Mouse (Mus musculus): ENCODE data around the gene Ebf1. TPM values are rescaled to one million over a fixed set of nuclear protein-coding genes. Genes with fewer than 3 reads are reported as not detected.

The Ebf1 gene
- polyA plus RNA-seq, 1 experiment from 2014 or later, result 21.3 TPM

GRCm38 (mm10) chr11:44709073-44709618 is 92.0 kb downstream of the Ebf1 start:
- Histone ChIP-seq H3K36me3 (ENCODE audit: control insufficient read depth, insufficient read depth, low read length) (no peaks in the 10 kb centered on the region), H3K4me3 (ENCODE audit: low read depth, low read length) (no peak overlapping the region), H3K27me3 (ENCODE audit: control insufficient read depth, insufficient read depth, low read length) (no peaks in the 10 kb centered on the region), H3K4me2 (ENCODE audit: low read depth, low read length, severe bottlenecking) (no peak overlapping the region), H3K27ac (ENCODE audit: low read depth, low read length) (no peak overlapping the region), H3K9me3 (ENCODE audit: control insufficient read depth, low read length) (no peaks in the 10 kb centered on the region), H3K9ac (ENCODE audit: low read length) (no peak overlapping the region), H3K4me1 (replicated peaks; ENCODE audit: control insufficient read depth, insufficient read depth, low read length) (no peaks in the 10 kb centered on the region; the same call in 1 of the 2 replicates)
- ATAC-seq (replicated peaks; ENCODE audit: low FRiP score) (no peak), DNase-seq (ENCODE audit: low spot score) (no peak)

- no peaks in the 10 kb centered on the region for H3K9me3 ChIP-seq (ENCODE audit: control insufficient read depth, low read length)
- WGBS, result 82% methylated on average over 6 of the region's 6 CpGs
- no peak for DNase-seq (ENCODE audit: low spot score)
- no peaks in the 10 kb centered on the region for H3K27me3 ChIP-seq (ENCODE audit: control insufficient read depth, insufficient read depth, low read length)
- no peak for ATAC-seq (replicated peaks; ENCODE audit: low FRiP score)
- no peak overlapping the region for H3K27ac ChIP-seq (ENCODE audit: low read depth, low read length)
- H3K9ac ChIP-seq (ENCODE audit: low read length), result no peak overlapping the region
- H3K36me3 ChIP-seq (ENCODE audit: control insufficient read depth, insufficient read depth, low read length), result no peaks in the 10 kb centered on the region
- no peaks in the 10 kb centered on the region; the same call in 1 of the 2 replicates for H3K4me1 ChIP-seq (replicated peaks; ENCODE audit: control insufficient read depth, insufficient read depth, low read length)
- H3K4me3 ChIP-seq (ENCODE audit: low read depth, low read length), result no peak overlapping the region
- H3K4me2 ChIP-seq (ENCODE audit: low read depth, low read length, severe bottlenecking), result no peak overlapping the region
Observed at GRCm38 (mm10) chr11:44709869-44710460, 92.8 kb downstream of the Ebf1 start.

- Histone ChIP-seq H3K9ac (ENCODE audit: low read length) (no peak overlapping the region), H3K4me2 (ENCODE audit: low read depth, low read length, severe bottlenecking) (no peak overlapping the region), H3K36me3 (ENCODE audit: control insufficient read depth, insufficient read depth, low read length) (no peaks in the 10 kb centered on the region), H3K4me3 (ENCODE audit: low read depth, low read length) (no peak overlapping the region), H3K27ac (ENCODE audit: low read depth, low read length) (no peak overlapping the region), H3K4me1 (replicated peaks; ENCODE audit: control insufficient read depth, insufficient read depth, low read length) (no peaks in the 10 kb centered on the region; the same call in 1 of the 2 replicates), H3K27me3 (ENCODE audit: control insufficient read depth, insufficient read depth, low read length) (no peaks in the 10 kb centered on the region), H3K9me3 (ENCODE audit: control insufficient read depth, low read length) (no peaks in the 10 kb centered on the region)
- ATAC-seq (replicated peaks; ENCODE audit: low FRiP score), result no peak
- no peak for DNase-seq (ENCODE audit: low spot score)
Observed at GRCm38 (mm10) chr11:44710861-44711260, 93.7 kb downstream of the Ebf1 start.

- no peak for ATAC-seq (replicated peaks; ENCODE audit: low FRiP score)
- H3K27me3 ChIP-seq (ENCODE audit: control insufficient read depth, insufficient read depth, low read length), result no peaks in the 10 kb centered on the region
- no peak overlapping the region for H3K4me2 ChIP-seq (ENCODE audit: low read depth, low read length, severe bottlenecking)
- no peaks in the 10 kb centered on the region for H3K36me3 ChIP-seq (ENCODE audit: control insufficient read depth, insufficient read depth, low read length)
- no peaks in the 10 kb centered on the region for H3K4me1 ChIP-seq (replicated peaks; ENCODE audit: control insufficient read depth, insufficient read depth, low read length)
- no peak overlapping the region for H3K9ac ChIP-seq (ENCODE audit: low read length)
- DNase-seq (ENCODE audit: low spot score), result no peak
- H3K27ac ChIP-seq (ENCODE audit: low read depth, low read length), result no peak overlapping the region
- no peaks in the 10 kb centered on the region for H3K9me3 ChIP-seq (ENCODE audit: control insufficient read depth, low read length)
- 94% methylated on average over 5 of the region's 5 CpGs for WGBS
- H3K4me3 ChIP-seq (ENCODE audit: low read depth, low read length), result no peak overlapping the region
Observed at GRCm38 (mm10) chr11:44714188-44714587, 97.1 kb downstream of the Ebf1 start.

- Histone ChIP-seq H3K4me2 (ENCODE audit: low read depth, low read length, severe bottlenecking) (no peak overlapping the region), H3K4me3 (ENCODE audit: low read depth, low read length) (no peak overlapping the region), H3K9ac (ENCODE audit: low read length) (no peak overlapping the region), H3K27me3 (ENCODE audit: control insufficient read depth, insufficient read depth, low read length) (no peaks in the 10 kb centered on the region), H3K9me3 (ENCODE audit: control insufficient read depth, low read length) (no peaks in the 10 kb centered on the region), H3K4me1 (replicated peaks; ENCODE audit: control insufficient read depth, insufficient read depth, low read length) (no peaks in the 10 kb centered on the region), H3K36me3 (ENCODE audit: control insufficient read depth, insufficient read depth, low read length) (no peaks in the 10 kb centered on the region), H3K27ac (ENCODE audit: low read depth, low read length) (no peak overlapping the region)
- ATAC-seq (replicated peaks; ENCODE audit: low FRiP score) (no peak), DNase-seq (ENCODE audit: low spot score) (no peak)
- 72% methylated on average over 4 of the region's 4 CpGs for WGBS
Observed at GRCm38 (mm10) chr11:44715776-44716175, 98.7 kb downstream of the Ebf1 start.

GRCm38 (mm10) chr11:44716928-44717327 is 99.8 kb downstream of the Ebf1 start:
- H3K36me3 ChIP-seq (ENCODE audit: control insufficient read depth, insufficient read depth, low read length), result no peaks in the 10 kb centered on the region
- WGBS, result 66% methylated on average over 6 of the region's 6 CpGs
- no peak overlapping the region for H3K9ac ChIP-seq (ENCODE audit: low read length)
- no peaks in the 10 kb centered on the region for H3K27me3 ChIP-seq (ENCODE audit: control insufficient read depth, insufficient read depth, low read length)
- DNase-seq (ENCODE audit: low spot score) (no peak), ATAC-seq (replicated peaks; ENCODE audit: low FRiP score) (no peak)
- no peak overlapping the region for H3K4me3 ChIP-seq (ENCODE audit: low read depth, low read length)
- H3K27ac ChIP-seq (ENCODE audit: low read depth, low read length), result no peak overlapping the region
- no peaks in the 10 kb centered on the region for H3K4me1 ChIP-seq (replicated peaks; ENCODE audit: control insufficient read depth, insufficient read depth, low read length)
- no peak overlapping the region for H3K4me2 ChIP-seq (ENCODE audit: low read depth, low read length, severe bottlenecking)
- no peaks in the 10 kb centered on the region for H3K9me3 ChIP-seq (ENCODE audit: control insufficient read depth, low read length)

GRCm38 (mm10) chr11:44717636-44718035 is 100.5 kb downstream of the Ebf1 start:
- H3K9ac ChIP-seq (ENCODE audit: low read length), result no peak overlapping the region
- ATAC-seq (replicated peaks; ENCODE audit: low FRiP score) (no peak), DNase-seq (ENCODE audit: low spot score) (no peak)
- H3K27me3 ChIP-seq (ENCODE audit: control insufficient read depth, insufficient read depth, low read length), result no peaks in the 10 kb centered on the region
- H3K4me2 ChIP-seq (ENCODE audit: low read depth, low read length, severe bottlenecking), result no peak overlapping the region
- H3K9me3 ChIP-seq (ENCODE audit: control insufficient read depth, low read length), result no peaks in the 10 kb centered on the region
- no peaks in the 10 kb centered on the region for H3K4me1 ChIP-seq (replicated peaks; ENCODE audit: control insufficient read depth, insufficient read depth, low read length)
- 87% methylated on average over 7 of the region's 7 CpGs for WGBS
- H3K4me3 ChIP-seq (ENCODE audit: low read depth, low read length), result no peak overlapping the region
- no peak overlapping the region for H3K27ac ChIP-seq (ENCODE audit: low read depth, low read length)
- no peaks in the 10 kb centered on the region for H3K36me3 ChIP-seq (ENCODE audit: control insufficient read depth, insufficient read depth, low read length)

GRCm38 (mm10) chr11:44721976-44722375 is 104.9 kb downstream of the Ebf1 start:
- ATAC-seq (replicated peaks; ENCODE audit: low FRiP score) (no peak), DNase-seq (ENCODE audit: low spot score) (no peak)
- Histone ChIP-seq H3K4me1 (replicated peaks; ENCODE audit: control insufficient read depth, insufficient read depth, low read length) (no peaks in the 10 kb centered on the region), H3K4me3 (ENCODE audit: low read depth, low read length) (no peak overlapping the region), H3K27me3 (ENCODE audit: control insufficient read depth, insufficient read depth, low read length) (no peaks in the 10 kb centered on the region), H3K4me2 (ENCODE audit: low read depth, low read length, severe bottlenecking) (no peak overlapping the region), H3K9ac (ENCODE audit: low read length) (no peak overlapping the region), H3K27ac (ENCODE audit: low read depth, low read length) (no peak overlapping the region), H3K36me3 (ENCODE audit: control insufficient read depth, insufficient read depth, low read length) (no peaks in the 10 kb centered on the region), H3K9me3 (ENCODE audit: control insufficient read depth, low read length) (no peaks in the 10 kb centered on the region)
- WGBS, result 91% methylated on average over 4 of the region's 4 CpGs

- Histone ChIP-seq H3K4me2 (ENCODE audit: low read depth, low read length, severe bottlenecking) (no peak overlapping the region), H3K9ac (ENCODE audit: low read length) (no peak overlapping the region), H3K36me3 (ENCODE audit: control insufficient read depth, insufficient read depth, low read length) (no peaks in the 10 kb centered on the region), H3K27ac (ENCODE audit: low read depth, low read length) (no peak overlapping the region), H3K4me3 (ENCODE audit: low read depth, low read length) (no peak overlapping the region), H3K4me1 (replicated peaks; ENCODE audit: control insufficient read depth, insufficient read depth, low read length) (no peaks in the 10 kb centered on the region), H3K9me3 (ENCODE audit: control insufficient read depth, low read length) (no peaks in the 10 kb centered on the region), H3K27me3 (ENCODE audit: control insufficient read depth, insufficient read depth, low read length) (no peaks in the 10 kb centered on the region)
- WGBS, result 86% methylated on average over 6 of the region's 6 CpGs
- DNase-seq (ENCODE audit: low spot score) (no peak), ATAC-seq (replicated peaks; ENCODE audit: low FRiP score) (no peak)
Observed at GRCm38 (mm10) chr11:44723950-44724502, 106.9 kb downstream of the Ebf1 start.

All from forebrain, embryonic 11.5 days (tissue).